Mouse (Mus musculus): ENCODE measurements around the gene B230104I21Rik.

- no peak for TF ChIP-seq CTCF (IDR thresholded peaks at IDR 0.05; ENCODE audit: extremely low read depth, insufficient read length, insufficient replicate concordance, low read depth, low read length)
- no peak for TF ChIP-seq POLR2A (IDR thresholded peaks at IDR 0.05; ENCODE audit: low read depth, low read length)
Measured at GRCm38 (mm10) chr4:154310576-154311262, 25.2 kb upstream of the B230104I21Rik start.
